Mouse (Mus musculus): Measurements from ENCODE around the gene Gm36864. TPM values are rescaled to one million over a fixed set of nuclear protein-coding genes. Genes with fewer than 3 reads are reported as not detected.
"Not testable (repeated sequence)": the region's sequence is repeated elsewhere in the genome, so short reads cannot be mapped to it uniquely, and the experiment has no call there.

Gene Gm36864
- polyA plus RNA-seq, 1 experiment from 2014 or later: 0.15 TPM

- peaks cover 33% of the 10 kb centered on the region for H3K36me3 ChIP-seq (ENCODE audit: control insufficient read depth, insufficient read depth, low read length)
- H3K4me1 ChIP-seq (ENCODE audit: control insufficient read depth, insufficient read depth, low read depth, low read length): peaks cover 16% of the 10 kb centered on the region
- not testable (repeated sequence) for ATAC-seq; H3K27ac ChIP-seq (ENCODE audit: low read depth, low read length); H3K4me3 ChIP-seq (ENCODE audit: low read length); H3K4me2 ChIP-seq (ENCODE audit: low read length); H3K9ac ChIP-seq (ENCODE audit: low read depth, low read length); H3K9me3 ChIP-seq (ENCODE audit: control insufficient read depth, low read length); H3K27me3 ChIP-seq (replicated peaks; ENCODE audit: control insufficient read depth, insufficient read depth, low read length)
- 94% methylated on average over 17 of the region's 17 CpGs for WGBS
Measured at GRCm38 (mm10) chr7:44250732-44251275, 14.8 kb downstream of the Gm36864 start.

GRCm38 (mm10) chr7:44253023-44253616 lies 17.1 kb downstream of the Gm36864 start:
- H3K27ac ChIP-seq (ENCODE audit: low read depth, low read length): no peak overlapping the region
- peaks cover 11% of the 10 kb centered on the region for H3K4me1 ChIP-seq (ENCODE audit: control insufficient read depth, insufficient read depth, low read depth, low read length)
- no peaks in the 10 kb centered on the region for H3K27me3 ChIP-seq (replicated peaks; ENCODE audit: control insufficient read depth, insufficient read depth, low read length)
- H3K4me2 ChIP-seq (ENCODE audit: low read length): no peak overlapping the region
- H3K4me3 ChIP-seq (ENCODE audit: low read length): no peak overlapping the region
- H3K9ac ChIP-seq (ENCODE audit: low read depth, low read length): no peak overlapping the region
- peaks cover 33% of the 10 kb centered on the region for H3K36me3 ChIP-seq (ENCODE audit: control insufficient read depth, insufficient read depth, low read length)
- H3K9me3 ChIP-seq (ENCODE audit: control insufficient read depth, low read length): no peaks in the 10 kb centered on the region
- peak; percentile 15; the same call in 1 of the 2 replicates for ATAC-seq
- WGBS: 67% methylated on average over 15 of the region's 15 CpGs

DNA sequence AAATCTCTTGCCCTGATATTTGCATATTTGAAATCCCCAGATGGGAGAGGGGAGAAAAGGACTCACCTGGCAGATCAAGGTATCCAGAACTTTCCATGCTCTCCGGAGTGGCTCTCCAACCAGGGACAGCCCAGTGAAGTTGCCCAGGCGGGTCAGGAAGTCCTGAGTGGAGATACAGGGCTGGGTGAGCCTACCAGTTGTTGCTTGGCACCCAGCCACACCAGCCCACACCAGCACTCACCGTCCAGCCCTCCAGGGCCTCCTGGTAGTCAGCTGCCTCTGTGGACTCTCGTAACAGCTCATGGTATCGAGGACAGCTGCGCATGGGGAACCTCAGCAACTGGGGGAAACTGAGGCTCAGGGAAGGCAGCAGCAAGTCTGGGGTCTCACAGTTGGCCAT lies 19.0 kb downstream of the Gm36864 start:
- Histone ChIP-seq H3K4me1 (ENCODE audit: control insufficient read depth, insufficient read depth, low read depth, low read length) (0 out of 2 replicates have a peak, but pooled peaks cover under 1% of the 10 kb centered on the region), H3K27ac (ENCODE audit: low read depth, low read length) (no peak overlapping the region), H3K9ac (ENCODE audit: low read depth, low read length) (no peak overlapping the region), H3K4me3 (ENCODE audit: low read length) (no peak overlapping the region), H3K4me2 (ENCODE audit: low read length) (no peak overlapping the region), H3K36me3 (ENCODE audit: control insufficient read depth, insufficient read depth, low read length) (peaks cover 20% of the 10 kb centered on the region), H3K27me3 (replicated peaks; ENCODE audit: control insufficient read depth, insufficient read depth, low read length) (no peaks in the 10 kb centered on the region), H3K9me3 (ENCODE audit: control insufficient read depth, low read length) (no peaks in the 10 kb centered on the region)
- ATAC-seq: no peak
- WGBS: 87% methylated on average over 6 of the region's 6 CpGs

DNA sequence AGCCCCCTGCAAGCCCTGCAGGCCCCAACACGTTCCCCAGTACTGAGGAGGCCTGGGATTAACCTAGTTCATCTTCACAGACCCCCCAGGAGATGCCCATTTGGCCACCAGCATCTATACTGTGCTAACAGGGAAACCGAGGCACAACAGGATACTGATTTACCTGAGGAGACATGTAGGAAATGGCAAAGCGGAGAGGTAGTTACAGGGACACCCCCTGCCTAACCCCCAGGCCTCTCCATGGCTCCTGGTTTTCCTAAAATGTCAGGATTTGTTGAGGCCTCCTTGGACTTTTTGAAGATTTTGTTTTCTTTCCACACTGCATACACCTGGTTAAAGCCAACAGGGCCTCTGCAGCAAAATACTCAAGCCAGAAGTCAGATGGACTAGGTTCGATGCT lies 21.3 kb downstream of the Gm36864 start, which contains the start of gene Acp4:
Acp4 (minus strand) TSS at position 101 of the 400 bp plus-strand sequence.
- Histone ChIP-seq H3K27ac (ENCODE audit: low read depth, low read length) (no peak within 1 kb of the TSS), H3K9me3 (ENCODE audit: control insufficient read depth, low read length) (no peaks in the 10 kb centered on the region), H3K4me3 (ENCODE audit: low read length) (no peak within 1 kb of the TSS), H3K4me1 (ENCODE audit: control insufficient read depth, insufficient read depth, low read depth, low read length) (no peaks in the 10 kb centered on the region), H3K27me3 (replicated peaks; ENCODE audit: control insufficient read depth, insufficient read depth, low read length) (0 out of 2 replicates have a peak, but pooled peaks cover 2% of the 10 kb centered on the region), H3K9ac (ENCODE audit: low read depth, low read length) (no peak within 1 kb of the TSS), H3K36me3 (ENCODE audit: control insufficient read depth, insufficient read depth, low read length) (peaks cover 12% of the 10 kb centered on the region; the same call in 1 of the 2 replicates), H3K4me2 (ENCODE audit: low read length) (no peak within 1 kb of the TSS)
- ATAC-seq: no peak
- WGBS: 85% methylated on average over 4 of the region's 4 CpGs

DNA sequence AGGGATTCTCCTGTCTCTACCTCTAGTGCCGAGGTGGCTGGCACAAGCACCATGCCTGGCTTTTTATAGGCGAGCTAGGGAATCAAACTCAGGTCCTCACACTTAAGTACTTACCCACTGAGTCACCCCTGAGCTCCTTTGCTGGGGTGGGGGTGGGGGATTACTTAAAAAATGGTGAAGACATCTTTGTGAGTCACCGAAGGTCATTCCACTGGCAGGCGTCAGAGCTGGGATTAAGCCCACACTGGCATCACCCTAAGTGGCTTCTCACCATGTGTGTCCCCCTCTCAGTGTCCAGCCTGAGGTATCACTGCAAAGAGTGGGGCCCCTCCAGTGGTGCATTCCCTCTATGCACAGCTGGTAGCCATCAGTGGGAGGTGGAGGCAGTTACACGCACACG lies 24.4 kb downstream of the Gm36864 start:
- Histone ChIP-seq H3K9me3 (ENCODE audit: control insufficient read depth, low read length) (no peaks in the 10 kb centered on the region), H3K9ac (ENCODE audit: low read depth, low read length) (no peak overlapping the region), H3K27me3 (replicated peaks; ENCODE audit: control insufficient read depth, insufficient read depth, low read length) (0 out of 2 replicates have a peak, but pooled peaks cover 2% of the 10 kb centered on the region), H3K4me1 (ENCODE audit: control insufficient read depth, insufficient read depth, low read depth, low read length) (peaks cover 7% of the 10 kb centered on the region), H3K36me3 (ENCODE audit: control insufficient read depth, insufficient read depth, low read length) (no peaks in the 10 kb centered on the region), H3K4me3 (ENCODE audit: low read length) (no peak overlapping the region), H3K4me2 (ENCODE audit: low read length) (no peak overlapping the region), H3K27ac (ENCODE audit: low read depth, low read length) (no peak overlapping the region)
- no peak for ATAC-seq
- WGBS: 82% methylated on average over 6 of the region's 6 CpGs

DNA sequence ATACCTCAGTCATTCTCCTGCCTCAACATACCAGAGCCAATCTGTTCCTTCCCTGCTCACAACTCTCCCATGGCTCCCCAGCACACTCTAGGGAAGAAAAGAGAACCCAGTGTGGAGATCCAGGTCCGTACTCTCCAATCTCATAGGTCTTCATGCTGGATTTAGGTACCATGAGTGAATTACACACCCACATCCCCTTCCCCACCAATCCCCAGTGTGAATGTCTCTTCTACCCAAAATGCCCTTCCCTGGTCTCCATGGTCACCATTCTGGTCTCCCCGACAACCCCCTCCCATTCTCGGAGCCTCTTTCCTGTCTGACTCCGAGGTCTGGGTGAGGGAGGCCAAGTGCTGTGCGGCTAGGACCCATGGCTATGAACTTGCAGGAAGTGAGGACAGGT lies 25.2 kb downstream of the Gm36864 start, which contains the start of gene Gm15517:
Gm15517 (plus strand) TSS at position 301 of the 400 bp plus-strand sequence.
- H3K9me3 ChIP-seq (ENCODE audit: control insufficient read depth, low read length): no peaks in the 10 kb centered on the region
- no peak within 1 kb of the TSS for H3K9ac ChIP-seq (ENCODE audit: low read depth, low read length)
- no peak within 1 kb of the TSS for H3K4me3 ChIP-seq (ENCODE audit: low read length)
- no peak within 1 kb of the TSS for H3K4me2 ChIP-seq (ENCODE audit: low read length)
- no peaks in the 10 kb centered on the region for H3K36me3 ChIP-seq (ENCODE audit: control insufficient read depth, insufficient read depth, low read length)
- H3K4me1 ChIP-seq (ENCODE audit: control insufficient read depth, insufficient read depth, low read depth, low read length): peaks cover 7% of the 10 kb centered on the region
- WGBS: 36% methylated on average over 5 of the region's 5 CpGs
- 0 out of 2 replicates have a peak, but pooled peaks cover 2% of the 10 kb centered on the region for H3K27me3 ChIP-seq (replicated peaks; ENCODE audit: control insufficient read depth, insufficient read depth, low read length)
- no peak for ATAC-seq
- H3K27ac ChIP-seq (ENCODE audit: low read depth, low read length): no peak within 1 kb of the TSS

GRCm38 (mm10) chr7:44262791-44263643 lies 27.0 kb downstream of the Gm36864 start:
- H3K4me3 ChIP-seq (ENCODE audit: low read length): peak overlapping the region; percentile 41

DNA sequence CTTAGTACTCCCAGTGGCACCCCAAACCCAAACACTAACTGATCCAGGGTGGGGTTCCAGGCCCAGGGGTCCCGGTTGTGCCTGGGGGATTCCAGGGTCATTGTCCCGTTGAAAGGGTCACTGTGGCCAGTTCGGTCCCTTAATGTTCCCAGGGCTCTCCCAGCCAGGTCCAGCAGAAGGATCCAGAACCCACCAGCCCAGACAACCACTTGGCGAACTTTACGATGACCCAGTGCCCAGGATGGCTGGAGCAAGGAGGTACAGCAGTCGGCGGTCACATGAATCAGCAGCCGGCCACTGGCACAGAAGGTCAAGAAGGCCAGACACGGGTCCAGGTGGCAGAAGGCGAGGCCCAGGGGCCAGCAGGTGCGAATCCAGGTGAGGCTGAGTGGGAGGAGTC lies 32.1 kb downstream of the Gm36864 start:
- peaks cover 2% of the 10 kb centered on the region; the same call in 1 of the 2 replicates for H3K27me3 ChIP-seq (replicated peaks; ENCODE audit: control insufficient read depth, insufficient read depth, low read length)
- H3K27ac ChIP-seq (ENCODE audit: low read depth, low read length): no peak overlapping the region
- no peak overlapping the region for H3K4me2 ChIP-seq (ENCODE audit: low read length)
- WGBS: 84% methylated on average over 11 of the region's 11 CpGs
- H3K9ac ChIP-seq (ENCODE audit: low read depth, low read length): no peak overlapping the region
- H3K4me3 ChIP-seq (ENCODE audit: low read length): no peak overlapping the region
- H3K4me1 ChIP-seq (ENCODE audit: control insufficient read depth, insufficient read depth, low read depth, low read length): peaks cover 3% of the 10 kb centered on the region
- H3K36me3 ChIP-seq (ENCODE audit: control insufficient read depth, insufficient read depth, low read length): no peaks in the 10 kb centered on the region
- H3K9me3 ChIP-seq (ENCODE audit: control insufficient read depth, low read length): no peaks in the 10 kb centered on the region
- ATAC-seq: no peak

More at GRCm38 (mm10) chr7:44262791-44263643, 27.0 kb downstream of the Gm36864 start:
- Histone ChIP-seq H3K9ac (ENCODE audit: low read depth, low read length) (peak overlapping the region; percentile 58), H3K4me1 (ENCODE audit: control insufficient read depth, insufficient read depth, low read depth, low read length) (peaks cover 7% of the 10 kb centered on the region), H3K27ac (ENCODE audit: low read depth, low read length) (peak overlapping the region; percentile 62; the same call in 1 of the 2 replicates), H3K4me2 (ENCODE audit: low read length) (peak overlapping the region; percentile 72), H3K27me3 (replicated peaks; ENCODE audit: control insufficient read depth, insufficient read depth, low read length) (peaks cover 4% of the 10 kb centered on the region; the same call in 1 of the 2 replicates), H3K9me3 (ENCODE audit: control insufficient read depth, low read length) (no peaks in the 10 kb centered on the region), H3K36me3 (ENCODE audit: control insufficient read depth, insufficient read depth, low read length) (no peaks in the 10 kb centered on the region)
- WGBS: 2% methylated on average over 34 of the region's 34 CpGs
- peak; percentile 91 for ATAC-seq

GRCm38 (mm10) chr7:44269397-44269796 lies 33.4 kb downstream of the Gm36864 start:
- peaks cover 5% of the 10 kb centered on the region; the same call in 1 of the 2 replicates for H3K27me3 ChIP-seq (replicated peaks; ENCODE audit: control insufficient read depth, insufficient read depth, low read length)
- no peak overlapping the region for H3K27ac ChIP-seq (ENCODE audit: low read depth, low read length)
- H3K9ac ChIP-seq (ENCODE audit: low read depth, low read length): no peak overlapping the region
- no peak overlapping the region for H3K4me2 ChIP-seq (ENCODE audit: low read length)
- WGBS: 86% methylated on average over 2 of the region's 2 CpGs
- H3K4me1 ChIP-seq (ENCODE audit: control insufficient read depth, insufficient read depth, low read depth, low read length): no peaks in the 10 kb centered on the region
- no peaks in the 10 kb centered on the region for H3K9me3 ChIP-seq (ENCODE audit: control insufficient read depth, low read length)
- no peak overlapping the region for H3K4me3 ChIP-seq (ENCODE audit: low read length)
- no peaks in the 10 kb centered on the region for H3K36me3 ChIP-seq (ENCODE audit: control insufficient read depth, insufficient read depth, low read length)
- no peak for ATAC-seq
